Comparison of ENCODE assay signal across 24 mouse cellular contexts in genomic region chr7:117386376-117386775, GRCm38 (mm10). TPM values are rescaled to one million over a fixed set of nuclear protein-coding genes. Genes with fewer than 3 reads are reported as not detected.
DNase-seq lines count a peak whose midpoint lies in the region; ATAC-seq and TF ChIP-seq lines count a peak whose summit lies in the region.
"Had no signal": no experiment of that assay in that cellular context is flagged by ENCODE, and none has a peak within 500 bp of the region (broad histone marks: within the 10 kb centered on the region; RNA-seq: fewer than 3 reads in every experiment).

No protein-coding gene starts in this region.

- ATAC-seq in hindbrain, embryonic 15.5 days (ENCODE audit: low FRiP score, low read depth), result no peak
- no peak for ATAC-seq in hindbrain, embryonic 16.5 days
- no peak for ATAC-seq in kidney, embryonic 14.5 days (ENCODE audit: low FRiP score, low TSS enrichment)
- no peak for ATAC-seq in kidney, embryonic 15.5 days (replicated peaks; ENCODE audit: low FRiP score)
- ATAC-seq: forebrain, embryonic 13.5 days; forebrain, embryonic 16.5 days; Patski had no signal

- 86% methylated on average over 4 of the region's 4 CpGs for WGBS in hindbrain, embryonic 15.5 days
- WGBS in hindbrain, embryonic 16.5 days, result 86% methylated on average over 4 of the region's 4 CpGs
- WGBS in kidney, adult 2 months, result 67% methylated on average over 4 of the region's 4 CpGs
- 82% methylated on average over 4 of the region's 4 CpGs for WGBS in kidney, embryonic 14.5 days
- WGBS in kidney, embryonic 15.5 days, result 87% methylated on average over 4 of the region's 4 CpGs

- TF ChIP-seq EP300 in MEL (IDR thresholded peaks at IDR 0.05; ENCODE audit: low read depth in 1 of 2, low read length in 2 of 2), result no peak

- H3K27me3 ChIP-seq in hindbrain, embryonic 15.5 days, result no peaks in the 10 kb centered on the region
- no peaks in the 10 kb centered on the region for H3K27me3 ChIP-seq in hindbrain, embryonic 16.5 days (replicated peaks; ENCODE audit: control insufficient read depth, insufficient read depth, low read length)
- H3K27me3 ChIP-seq in kidney, adult 2 months (replicated peaks; ENCODE audit: control insufficient read depth, insufficient read depth, low read length), result no peaks in the 10 kb centered on the region
- no peaks in the 10 kb centered on the region for H3K27me3 ChIP-seq in kidney, embryonic 14.5 days (ENCODE audit: control insufficient read depth, insufficient read depth, low read length)
- no peaks in the 10 kb centered on the region for H3K27me3 ChIP-seq in kidney, embryonic 15.5 days
- H3K27me3 ChIP-seq in MEL (ENCODE audit: control insufficient read depth in 1 of 2, insufficient read depth in 2 of 2, low read length in 2 of 2), result no peaks in the 10 kb centered on the region
- H3K27me3 ChIP-seq: forebrain, embryonic 13.5 days; heart, embryonic 13.5 days; hindbrain, embryonic 13.5 days; Patski had no signal

- peak; percentile 90 for DNase-seq in kidney, adult 2 months
- peak; percentile 38 for DNase-seq in kidney, postnatal 14 days
- peak; percentile 6 for DNase-seq in MEL (ENCODE audit: low read depth, low spot score)
- DNase-seq in urinary bladder, postnatal 10 days (ENCODE audit: low spot score), result no peak
- DNase-seq: adrenal gland, postnatal 10 days; adrenal gland, postnatal 36 days; cerebellum, adult 18-20 months; cerebellum, adult 9-10 months; cerebellum, postnatal 14 days; gastrocnemius, postnatal 10 days; gastrocnemius, postnatal 36 days; heart, adult 2 months; heart, postnatal 14 days had no signal

- TF ChIP-seq RAD21 in MEL (IDR thresholded peaks at IDR 0.05; ENCODE audit: low read depth, low read length), result no peak

- H3K4me2 ChIP-seq in hindbrain, embryonic 15.5 days, result peak overlapping the region; percentile 2; the same call in 1 of the 2 replicates
- no peak overlapping the region for H3K4me2 ChIP-seq in hindbrain, embryonic 16.5 days (ENCODE audit: low read length)
- no peak overlapping the region for H3K4me2 ChIP-seq in kidney, embryonic 14.5 days (replicated peaks; ENCODE audit: low read depth, low read length)
- no peak overlapping the region for H3K4me2 ChIP-seq in kidney, embryonic 15.5 days
- H3K4me2 ChIP-seq: forebrain, embryonic 13.5 days; heart, embryonic 13.5 days; hindbrain, embryonic 13.5 days had no signal

- no peak for TF ChIP-seq CTCF in kidney, adult 2 months (conservative IDR thresholded peaks at IDR 0.05; ENCODE audit: insufficient read depth, insufficient read length, low read depth, low read length)
- no peak for TF ChIP-seq CTCF in MEL (IDR thresholded peaks at IDR 0.05 in 2 of 3, conservative IDR thresholded peaks at IDR 0.05 in 1 of 3; ENCODE audit: control insufficient read depth in 1 of 3, insufficient read depth in 1 of 3, low read depth in 2 of 3, low read length in 3 of 3, poor library complexity in 1 of 3, severe bottlenecking in 1 of 3)

- H3K4me3 ChIP-seq in hindbrain, embryonic 15.5 days, result no peak overlapping the region
- no peak overlapping the region for H3K4me3 ChIP-seq in hindbrain, embryonic 16.5 days (ENCODE audit: low read length)
- H3K4me3 ChIP-seq in kidney, adult 2 months (ENCODE audit: insufficient read depth, low read depth, low read length), result no peak overlapping the region
- H3K4me3 ChIP-seq in kidney, embryonic 14.5 days (ENCODE audit: low read length), result no peak overlapping the region
- H3K4me3 ChIP-seq in kidney, embryonic 15.5 days (replicated peaks), result no peak overlapping the region
- no peak overlapping the region for H3K4me3 ChIP-seq in MEL (ENCODE audit: control insufficient read depth in 1 of 2, insufficient read depth in 1 of 2, low read depth in 2 of 2, low read length in 2 of 2)
- H3K4me3 ChIP-seq: forebrain, embryonic 10.5 days; forebrain, embryonic 13.5 days; heart, adult 2 months; heart, embryonic 10.5 days; heart, embryonic 13.5 days; hindbrain, embryonic 13.5 days had no signal

- TF ChIP-seq POLR2A in kidney, adult 2 months (IDR thresholded peaks at IDR 0.05; ENCODE audit: low read depth, low read length), result no peak
- TF ChIP-seq POLR2A in MEL (IDR thresholded peaks at IDR 0.05; ENCODE audit: control insufficient read depth in 1 of 2, insufficient read depth in 1 of 2, low read depth in 1 of 2, low read length in 2 of 2, poor library complexity in 1 of 2), result no peak

- H3K27ac ChIP-seq in hindbrain, embryonic 15.5 days (replicated peaks), result no peak overlapping the region
- H3K27ac ChIP-seq in hindbrain, embryonic 16.5 days (ENCODE audit: low read depth, low read length), result no peak overlapping the region
- peak overlapping the region; percentile 95 for H3K27ac ChIP-seq in kidney, adult 2 months (ENCODE audit: insufficient read depth, low read depth, low read length)
- no peak overlapping the region for H3K27ac ChIP-seq in kidney, embryonic 14.5 days (ENCODE audit: low read depth, low read length)
- no peak overlapping the region for H3K27ac ChIP-seq in kidney, embryonic 15.5 days
- H3K27ac ChIP-seq in MEL (ENCODE audit: control insufficient read depth, low read depth, low read length), result no peak overlapping the region; the same call in 1 of the 2 replicates
- H3K27ac ChIP-seq: forebrain, embryonic 10.5 days; forebrain, embryonic 13.5 days; heart, adult 2 months; heart, embryonic 10.5 days; heart, embryonic 13.5 days; hindbrain, embryonic 13.5 days had no signal

- no peak overlapping the region for H3K9ac ChIP-seq in hindbrain, embryonic 15.5 days
- no peak overlapping the region for H3K9ac ChIP-seq in hindbrain, embryonic 16.5 days (ENCODE audit: low read depth, low read length)
- no peak overlapping the region for H3K9ac ChIP-seq in kidney, embryonic 14.5 days (ENCODE audit: low read depth, low read length)
- no peak overlapping the region for H3K9ac ChIP-seq in kidney, embryonic 15.5 days
- no peak overlapping the region for H3K9ac ChIP-seq in MEL (ENCODE audit: control insufficient read depth, low read depth, low read length, poor library complexity, severe bottlenecking)
- H3K9ac ChIP-seq: forebrain, embryonic 13.5 days; heart, embryonic 13.5 days; hindbrain, embryonic 13.5 days had no signal

- H3K79me2 ChIP-seq in MEL (ENCODE audit: control insufficient read depth, insufficient read depth, low read length, poor library complexity), result peaks cover 57% of the 10 kb centered on the region

- peaks cover 23% of the 10 kb centered on the region for H3K4me1 ChIP-seq in hindbrain, embryonic 15.5 days (replicated peaks)
- peaks cover 10% of the 10 kb centered on the region for H3K4me1 ChIP-seq in hindbrain, embryonic 16.5 days (ENCODE audit: control insufficient read depth, insufficient read depth, low read depth, low read length)
- peaks cover 33% of the 10 kb centered on the region; the same call in 1 of the 2 replicates for H3K4me1 ChIP-seq in kidney, adult 2 months (ENCODE audit: control insufficient read depth, insufficient read depth, low read length)
- peaks cover 13% of the 10 kb centered on the region for H3K4me1 ChIP-seq in kidney, embryonic 14.5 days (ENCODE audit: control insufficient read depth, insufficient read depth, low read length)
- peaks cover 31% of the 10 kb centered on the region for H3K4me1 ChIP-seq in kidney, embryonic 15.5 days
- peaks cover 28 to 61% of the 10 kb centered on the region in 2 experiments for H3K4me1 ChIP-seq in MEL (ENCODE audit: control insufficient read depth in 1 of 2, insufficient read depth in 2 of 2, low read length in 2 of 2)

- H3K9me3 ChIP-seq in hindbrain, embryonic 15.5 days, result no peaks in the 10 kb centered on the region
- no peaks in the 10 kb centered on the region for H3K9me3 ChIP-seq in hindbrain, embryonic 16.5 days (ENCODE audit: control insufficient read depth, low read length)
- H3K9me3 ChIP-seq in kidney, embryonic 14.5 days (ENCODE audit: control insufficient read depth, low read length), result no peaks in the 10 kb centered on the region
- no peaks in the 10 kb centered on the region for H3K9me3 ChIP-seq in kidney, embryonic 15.5 days (replicated peaks)
- H3K9me3 ChIP-seq in MEL (replicated peaks; ENCODE audit: insufficient read depth, low read length), result no peaks in the 10 kb centered on the region
- H3K9me3 ChIP-seq: forebrain, embryonic 10.5 days; forebrain, embryonic 13.5 days; heart, embryonic 10.5 days; heart, embryonic 13.5 days; hindbrain, embryonic 13.5 days had no signal

- no peaks in the 10 kb centered on the region for H3K36me3 ChIP-seq in hindbrain, embryonic 15.5 days
- H3K36me3 ChIP-seq in hindbrain, embryonic 16.5 days (ENCODE audit: control insufficient read depth, insufficient read depth, low read length), result no peaks in the 10 kb centered on the region
- H3K36me3 ChIP-seq in kidney, adult 2 months (ENCODE audit: control insufficient read depth, insufficient read depth, low read length), result no peaks in the 10 kb centered on the region
- no peaks in the 10 kb centered on the region for H3K36me3 ChIP-seq in kidney, embryonic 14.5 days (ENCODE audit: control insufficient read depth, insufficient read depth, low read length)
- H3K36me3 ChIP-seq in kidney, embryonic 15.5 days, result no peaks in the 10 kb centered on the region; the same call in 1 of the 2 replicates
- H3K36me3 ChIP-seq in MEL (ENCODE audit: control insufficient read depth in 1 of 2, insufficient read depth in 2 of 2, low read length in 2 of 2), result peaks cover 0 to 62% of the 10 kb centered on the region in 2 experiments
- H3K36me3 ChIP-seq: heart, embryonic 10.5 days; heart, embryonic 13.5 days had no signal

TF ChIP-seq in MEL, 35 proteins besides CTCF, POLR2A, EP300 and RAD21 (continues in another document):
- TF ChIP-seq UBTF (IDR thresholded peaks at IDR 0.05; ENCODE audit: borderline replicate concordance, insufficient read depth, low read depth, low read length) (no peak), ELF1 (IDR thresholded peaks at IDR 0.05; ENCODE audit: low read depth, low read length) (no peak), ZNF384 (IDR thresholded peaks at IDR 0.05; ENCODE audit: low read depth, low read length) (no peak), ETS1 (IDR thresholded peaks at IDR 0.05; ENCODE audit: low read depth, low read length) (no peak), MYC (IDR thresholded peaks at IDR 0.05; ENCODE audit: low read depth, low read length) (no peak), TCF12 (IDR thresholded peaks at IDR 0.05; ENCODE audit: low read depth, low read length) (no peak), MAZ (IDR thresholded peaks at IDR 0.05; ENCODE audit: low read depth, low read length) (no peak), NELFE (IDR thresholded peaks at IDR 0.05; ENCODE audit: low read depth, low read length) (no peak), POLR2AphosphoS5 (IDR thresholded peaks at IDR 0.05; ENCODE audit: borderline replicate concordance, low read depth, low read length) (no peak)

RNA-seq across cellular contexts. Expression of gene Xylt1, which starts 5.6 kb away (rescaled TPM):
- 3.5 and 4.0 TPM in 2 replicates for polyA plus RNA-seq in hindbrain, embryonic 15.5 days (2015; fragmentation: Nextera tagmentation; extraction: Ambion mirVana)
- 2.9 TPM in 2 replicates for polyA plus RNA-seq in hindbrain, embryonic 16.5 days (2015; fragmentation: Nextera tagmentation; extraction: Ambion mirVana)
- 5.9 and 6.1 TPM in 2 replicates for polyA plus RNA-seq in kidney, adult 2 months (2012; rRNA removed)
- 3.7 and 4.6 TPM in 2 replicates for polyA plus RNA-seq in kidney, embryonic 14.5 days (2014; fragmentation: Nextera tagmentation; extraction: Ambion mirVana)
- 2.1 and 2.3 TPM in 2 replicates for polyA plus RNA-seq in kidney, embryonic 15.5 days (2015; fragmentation: Nextera tagmentation; extraction: Ambion mirVana)
- 9.0 and 9.4 TPM in 2 replicates for total RNA-seq in MEL (2012; rRNA removed)
- polyA plus RNA-seq in MEL (2012; ENCODE audit: insufficient read depth in 1 of 2, insufficient read length in 2 of 2, low read depth in 1 of 2, low replicate concordance in 2 of 2, missing spikeins in 1 of 2), result 10 to 100 TPM in 1 of 2 experiments, not detected in 1; 13.3 TPM
